Mouse (Mus musculus): Measurements from ENCODE around the gene Ttc19. TPM values are rescaled to one million over a fixed set of nuclear protein-coding genes. Genes with fewer than 3 reads are reported as not detected.

Ttc19 gene
- polyA plus RNA-seq, 1 experiment from 2014 or later = 10.1 TPM

DNA sequence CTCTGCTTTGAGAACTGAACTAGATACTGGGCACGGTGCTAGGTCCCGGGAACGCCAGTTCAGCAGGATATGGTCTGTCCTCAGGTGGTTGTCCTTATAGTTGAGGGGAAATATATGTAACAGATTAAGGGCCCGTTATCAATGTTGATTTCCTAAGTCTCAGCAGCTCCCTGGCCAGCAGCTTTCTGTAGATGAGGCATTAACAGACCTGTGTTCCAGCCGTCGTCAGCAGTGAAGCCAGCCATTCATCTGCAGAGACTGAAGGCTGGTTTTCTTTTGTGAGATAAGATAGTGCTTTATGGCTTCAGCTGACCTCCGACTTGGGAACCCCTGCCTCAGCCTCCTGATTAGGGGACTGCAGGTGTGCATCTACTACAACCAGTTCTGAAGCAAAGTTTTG, 17.3 kb upstream of the Ttc19 start:
- H3K9me3 ChIP-seq (ENCODE audit: low read length) = no peaks in the 10 kb centered on the region
- H3K27me3 ChIP-seq (replicated peaks; ENCODE audit: insufficient read depth, low read length) = no peaks in the 10 kb centered on the region
- no peaks in the 10 kb centered on the region for H3K36me3 ChIP-seq (ENCODE audit: insufficient read depth, low read length)
- ATAC-seq (no peak), DNase-seq (ENCODE audit: low spot score) (no peak)
- H3K9ac ChIP-seq (replicated peaks; ENCODE audit: low read depth) = no peak overlapping the region
- no peak overlapping the region for H3K4me3 ChIP-seq (ENCODE audit: low read depth, low read length)
- H3K4me2 ChIP-seq (replicated peaks; ENCODE audit: low read depth, low read length) = no peak overlapping the region
- H3K4me1 ChIP-seq (ENCODE audit: insufficient read depth, low read depth, low read length) = no peaks in the 10 kb centered on the region; the same call in 1 of the 2 replicates
- H3K27ac ChIP-seq (ENCODE audit: low read length) = no peak overlapping the region
- WGBS = 52% methylated on average over 7 of the region's 7 CpGs
- TF ChIP-seq EP300 (IDR thresholded peaks at IDR 0.05) = no peak
- TF ChIP-seq CTCF (IDR thresholded peaks at IDR 0.05) = no peak

DNA sequence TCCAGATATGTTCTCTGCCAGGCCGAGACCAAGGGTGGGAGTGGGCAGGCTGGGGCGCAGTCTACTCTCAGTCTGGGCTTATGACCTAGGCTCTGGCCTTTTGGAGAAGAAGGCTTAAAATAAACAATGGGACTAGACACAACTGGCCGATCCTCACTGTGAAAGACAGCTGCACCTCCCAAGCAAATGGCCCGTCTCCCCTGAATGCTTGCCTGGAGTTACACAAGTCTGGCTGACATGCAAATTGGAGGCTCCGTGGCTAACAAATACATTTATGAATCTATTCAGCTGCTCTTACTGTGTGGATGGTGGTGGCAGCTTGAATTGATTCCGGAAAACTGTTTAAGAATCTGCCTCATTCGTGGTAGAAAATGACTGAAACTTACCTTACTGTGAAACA, 15.6 kb upstream of the Ttc19 start:
- Histone ChIP-seq H3K27ac (ENCODE audit: low read length) (no peak overlapping the region), H3K4me3 (ENCODE audit: low read depth, low read length) (no peak overlapping the region), H3K4me1 (ENCODE audit: insufficient read depth, low read depth, low read length) (no peaks in the 10 kb centered on the region; the same call in 1 of the 2 replicates), H3K9me3 (ENCODE audit: low read length) (no peaks in the 10 kb centered on the region), H3K27me3 (replicated peaks; ENCODE audit: insufficient read depth, low read length) (no peaks in the 10 kb centered on the region), H3K36me3 (ENCODE audit: insufficient read depth, low read length) (no peaks in the 10 kb centered on the region), H3K4me2 (replicated peaks; ENCODE audit: low read depth, low read length) (no peak overlapping the region), H3K9ac (replicated peaks; ENCODE audit: low read depth) (no peak overlapping the region)
- ATAC-seq = no peak
- 81% methylated on average over 7 of the region's 7 CpGs for WGBS
- no peak for DNase-seq (ENCODE audit: low spot score)
- TF ChIP-seq EP300 (IDR thresholded peaks at IDR 0.05) (no peak), CTCF (IDR thresholded peaks at IDR 0.05) (no peak)

DNA sequence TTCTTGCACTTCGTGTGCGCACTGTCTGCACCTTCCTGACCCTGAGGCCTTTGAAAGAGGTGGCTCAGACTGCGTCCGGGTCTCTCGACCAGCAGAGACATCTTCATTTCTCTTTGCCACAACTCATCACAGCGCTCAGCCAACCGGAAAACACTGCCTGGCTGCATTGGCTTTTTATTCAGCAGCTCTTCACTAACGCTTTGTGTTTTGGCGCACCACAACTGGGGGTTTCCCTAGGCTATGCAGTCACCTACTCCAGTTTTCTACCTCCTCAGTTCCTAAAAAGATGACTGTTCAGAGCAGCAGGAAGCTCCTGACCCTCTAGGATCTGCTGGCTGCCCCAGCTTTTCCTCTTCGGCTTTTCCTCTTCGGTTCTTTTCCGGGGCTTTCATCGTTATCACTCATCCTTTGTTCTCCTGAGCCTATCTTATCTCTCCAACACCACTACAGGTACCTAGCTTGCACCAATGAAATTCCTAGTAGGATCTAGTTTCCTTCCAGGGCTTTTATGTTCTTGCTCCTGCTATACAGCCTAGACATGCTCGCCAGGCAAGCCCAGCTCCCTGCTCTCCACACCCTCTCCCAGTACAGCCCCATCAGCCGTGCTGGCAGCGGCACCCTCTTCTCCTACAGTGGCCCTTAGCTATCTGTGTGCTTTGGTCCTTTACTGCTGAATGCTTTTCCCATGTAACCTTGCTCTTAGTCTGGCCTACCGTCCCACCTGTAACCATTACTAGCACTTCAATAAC, 14.6 kb upstream of the Ttc19 start:
- ATAC-seq (no peak), DNase-seq (ENCODE audit: low spot score) (no peak)
- TF ChIP-seq CTCF (IDR thresholded peaks at IDR 0.05) = no peak
- no peak for TF ChIP-seq EP300 (IDR thresholded peaks at IDR 0.05)
- Histone ChIP-seq H3K9ac (replicated peaks; ENCODE audit: low read depth) (no peak overlapping the region), H3K4me3 (ENCODE audit: low read depth, low read length) (no peak overlapping the region), H3K9me3 (ENCODE audit: low read length) (no peaks in the 10 kb centered on the region), H3K4me2 (replicated peaks; ENCODE audit: low read depth, low read length) (no peak overlapping the region), H3K27ac (ENCODE audit: low read length) (no peak overlapping the region), H3K4me1 (ENCODE audit: insufficient read depth, low read depth, low read length) (no peaks in the 10 kb centered on the region), H3K36me3 (ENCODE audit: insufficient read depth, low read length) (no peaks in the 10 kb centered on the region), H3K27me3 (replicated peaks; ENCODE audit: insufficient read depth, low read length) (no peaks in the 10 kb centered on the region)
- 50% methylated on average over 17 of the region's 17 CpGs for WGBS

DNA sequence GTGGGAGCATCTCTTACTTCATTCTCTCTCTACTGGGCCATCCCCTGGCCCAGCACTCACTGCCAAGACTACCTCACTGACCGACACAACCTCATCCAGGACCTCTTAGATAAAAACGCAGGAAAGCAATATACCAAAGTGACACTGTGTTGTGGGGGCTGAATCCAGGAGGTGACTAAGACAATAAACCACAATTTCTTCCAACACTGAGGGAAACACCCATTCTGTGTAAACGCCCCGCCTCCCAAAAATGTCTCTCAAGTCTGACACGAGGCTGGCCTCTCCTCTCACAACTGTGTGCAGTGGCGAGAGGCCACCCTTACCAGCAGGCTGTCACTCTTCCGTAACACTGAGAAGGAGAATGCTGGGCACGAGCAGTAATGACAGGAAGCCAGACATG, 12.9 kb upstream of the Ttc19 start:
- no peaks in the 10 kb centered on the region for H3K27me3 ChIP-seq (replicated peaks; ENCODE audit: insufficient read depth, low read length)
- no peak overlapping the region for H3K9ac ChIP-seq (replicated peaks; ENCODE audit: low read depth)
- H3K4me1 ChIP-seq (ENCODE audit: insufficient read depth, low read depth, low read length) = no peaks in the 10 kb centered on the region
- DNase-seq (ENCODE audit: low spot score) = no peak
- ATAC-seq = no peak
- WGBS = 57% methylated on average over 8 of the region's 8 CpGs
- H3K9me3 ChIP-seq (ENCODE audit: low read length) = no peaks in the 10 kb centered on the region
- H3K4me2 ChIP-seq (replicated peaks; ENCODE audit: low read depth, low read length) = no peak overlapping the region
- no peak overlapping the region for H3K4me3 ChIP-seq (ENCODE audit: low read depth, low read length)
- no peak overlapping the region for H3K27ac ChIP-seq (ENCODE audit: low read length)
- TF ChIP-seq EP300 (IDR thresholded peaks at IDR 0.05) (no peak), CTCF (IDR thresholded peaks at IDR 0.05) (no peak)
- H3K36me3 ChIP-seq (ENCODE audit: insufficient read depth, low read length) = no peaks in the 10 kb centered on the region

DNA sequence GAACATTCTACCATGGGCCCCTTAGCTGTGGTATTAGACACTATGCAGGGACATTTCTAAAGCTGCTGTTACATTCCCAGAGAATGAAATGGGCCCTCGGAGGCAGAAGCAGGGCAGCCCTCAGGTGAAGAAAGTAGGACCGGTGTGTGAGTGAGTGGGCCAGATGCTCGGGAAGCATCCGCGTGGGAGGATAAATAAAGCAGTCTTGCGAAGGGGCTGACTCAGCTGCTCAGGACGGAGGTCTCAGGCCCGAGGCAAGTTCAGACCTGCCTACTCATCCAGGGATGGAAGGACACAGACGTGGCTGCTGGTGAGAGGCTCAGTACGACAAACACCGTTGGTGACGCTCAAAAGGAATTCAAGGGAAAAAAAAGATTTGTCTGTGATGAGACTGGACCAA, 12.2 kb upstream of the Ttc19 start:
- no peak overlapping the region for H3K9ac ChIP-seq (replicated peaks; ENCODE audit: low read depth)
- no peak overlapping the region for H3K27ac ChIP-seq (ENCODE audit: low read length)
- no peak for DNase-seq (ENCODE audit: low spot score)
- H3K4me1 ChIP-seq (ENCODE audit: insufficient read depth, low read depth, low read length) = no peaks in the 10 kb centered on the region
- WGBS = 65% methylated on average over 12 of the region's 12 CpGs
- no peak for ATAC-seq
- no peaks in the 10 kb centered on the region for H3K27me3 ChIP-seq (replicated peaks; ENCODE audit: insufficient read depth, low read length)
- no peak overlapping the region for H3K4me2 ChIP-seq (replicated peaks; ENCODE audit: low read depth, low read length)
- no peaks in the 10 kb centered on the region for H3K9me3 ChIP-seq (ENCODE audit: low read length)
- H3K4me3 ChIP-seq (ENCODE audit: low read depth, low read length) = no peak overlapping the region
- TF ChIP-seq EP300 (IDR thresholded peaks at IDR 0.05) = no peak
- TF ChIP-seq CTCF (IDR thresholded peaks at IDR 0.05) = no peak
- H3K36me3 ChIP-seq (ENCODE audit: insufficient read depth, low read length) = no peaks in the 10 kb centered on the region

DNA sequence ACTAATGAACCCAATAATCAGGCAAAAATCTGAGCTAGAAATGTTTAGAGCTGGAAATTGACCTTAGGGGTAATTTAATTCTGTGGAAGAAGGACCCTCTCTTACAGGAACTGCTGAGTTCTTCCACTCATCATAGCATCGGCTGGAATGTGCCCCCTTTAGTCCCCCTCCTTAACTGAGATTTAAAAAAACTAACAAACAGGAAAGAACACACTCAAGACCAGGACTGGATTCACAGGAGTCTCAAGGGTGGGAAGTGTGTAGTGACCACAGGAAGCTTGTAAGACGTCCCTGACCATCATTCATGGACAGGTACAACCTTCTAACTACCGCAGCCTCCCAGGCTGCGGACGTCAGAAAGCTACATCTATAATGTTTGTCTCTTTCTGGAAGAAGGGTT, 10.4 kb upstream of the Ttc19 start:
- Histone ChIP-seq H3K27ac (ENCODE audit: low read length) (no peak overlapping the region), H3K4me2 (replicated peaks; ENCODE audit: low read depth, low read length) (no peak overlapping the region), H3K4me3 (ENCODE audit: low read depth, low read length) (no peak overlapping the region), H3K9me3 (ENCODE audit: low read length) (no peaks in the 10 kb centered on the region), H3K27me3 (replicated peaks; ENCODE audit: insufficient read depth, low read length) (no peaks in the 10 kb centered on the region), H3K4me1 (ENCODE audit: insufficient read depth, low read depth, low read length) (no peaks in the 10 kb centered on the region), H3K36me3 (ENCODE audit: insufficient read depth, low read length) (no peaks in the 10 kb centered on the region), H3K9ac (replicated peaks; ENCODE audit: low read depth) (no peak overlapping the region)
- no peak for ATAC-seq
- DNase-seq (ENCODE audit: low spot score) = no peak
- TF ChIP-seq EP300 (IDR thresholded peaks at IDR 0.05) (no peak), CTCF (IDR thresholded peaks at IDR 0.05) (no peak)
- 43% methylated on average over 5 of the region's 5 CpGs for WGBS

All from lung, postnatal 0 days (tissue).